Mouse (Mus musculus): ENCODE measurements around the gene Hrasls5. TPM values are rescaled to one million over a fixed set of nuclear protein-coding genes. Genes with fewer than 3 reads are reported as not detected.

Hrasls5 gene
- polyA plus RNA-seq, 1 experiment: not detected

DNA sequence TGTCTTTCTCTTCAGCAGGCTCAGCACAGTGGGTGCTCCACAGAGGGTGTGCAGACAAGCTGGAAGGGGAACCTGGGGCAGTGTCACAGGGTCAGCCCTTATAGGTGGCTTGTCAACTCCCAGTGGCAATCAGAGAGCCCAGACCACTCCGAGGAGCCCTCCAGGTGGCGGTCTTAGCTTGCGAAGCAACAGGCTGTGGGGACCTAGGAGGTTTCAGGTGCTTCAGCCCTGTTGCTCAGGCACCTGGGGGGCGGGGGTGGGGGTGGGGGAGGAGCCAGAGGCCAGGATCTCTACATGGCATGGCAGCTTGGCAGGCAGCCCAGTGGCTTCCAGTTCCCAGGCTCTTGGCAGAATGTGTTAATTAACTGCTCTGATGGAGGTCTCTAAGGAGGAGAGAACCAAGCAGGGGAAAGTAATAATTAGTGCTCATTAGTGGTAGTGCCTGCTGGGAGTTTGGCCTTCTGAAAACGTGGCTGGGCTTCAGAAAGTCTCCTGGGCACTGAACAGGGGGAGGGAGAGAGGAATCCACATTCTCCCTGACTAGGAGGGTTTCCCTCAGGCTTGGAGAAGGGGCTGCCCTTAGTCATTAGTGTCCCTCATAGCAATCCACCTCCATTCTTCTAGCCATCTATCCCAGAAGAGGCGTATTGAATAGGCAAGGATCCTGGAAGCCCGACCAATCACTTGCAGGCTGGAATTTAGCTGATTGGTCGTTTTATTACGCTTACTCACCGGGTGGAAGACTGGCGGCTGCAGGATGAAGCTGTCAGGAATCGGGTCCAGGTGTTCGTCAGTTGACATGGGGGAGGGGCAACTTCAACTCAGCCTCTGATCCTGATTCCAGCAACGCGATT is 6.2 kb upstream of the Hrasls5 start:
- TF ChIP-seq CTCF (IDR thresholded peaks at IDR 0.05; ENCODE audit: borderline replicate concordance, insufficient read depth, low read length) (no peak), POLR2A (IDR thresholded peaks at IDR 0.05; ENCODE audit: low read depth, low read length) (no peak)

DNA sequence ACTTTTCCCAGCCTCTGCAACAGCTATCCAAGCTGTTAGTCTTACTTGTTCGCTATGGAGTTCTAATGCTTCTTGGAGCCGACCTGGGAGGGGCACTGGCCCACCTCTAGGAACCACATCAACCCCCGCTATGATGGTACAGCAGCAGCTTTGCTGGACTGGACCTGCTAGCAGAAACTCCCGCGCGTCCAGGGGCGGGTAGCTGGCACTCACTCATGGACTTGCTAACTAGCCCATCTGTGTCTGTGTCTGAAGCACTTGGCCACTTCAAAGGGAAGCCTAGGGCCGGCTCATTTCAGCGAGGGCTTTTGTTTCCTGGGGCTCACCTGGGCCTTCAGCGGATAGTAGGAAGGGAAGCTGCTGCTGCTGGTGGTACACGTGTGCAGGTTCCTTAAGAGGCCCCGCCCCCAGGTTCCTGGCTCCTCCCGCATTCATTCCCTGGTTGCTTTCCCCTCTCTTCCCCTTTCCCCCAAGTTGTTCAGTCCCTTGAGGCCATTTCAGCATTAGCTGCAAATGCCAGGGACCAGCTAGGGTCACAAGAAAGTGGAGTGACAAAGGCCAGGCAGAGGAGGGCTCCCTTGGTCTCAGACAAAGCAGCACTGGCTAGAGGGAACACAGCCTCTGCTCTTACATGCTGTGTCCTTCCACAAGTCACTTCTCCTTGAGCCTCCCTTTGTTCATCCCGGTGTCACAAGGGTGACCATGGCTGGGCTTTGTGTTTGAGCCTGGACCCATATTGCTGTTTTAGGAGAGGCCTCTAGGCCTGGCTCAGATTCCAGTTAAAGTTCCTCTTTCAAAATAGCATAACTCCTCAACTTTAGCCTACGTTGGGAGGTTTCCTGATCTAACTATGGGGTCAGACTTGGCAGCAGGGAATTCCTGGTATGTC is 5.3 kb upstream of the Hrasls5 start, which contains the start of gene Lgals12:
Gene Lgals12, minus strand, starts transcription at position 393 of the 889 bp plus-strand sequence.
- Histone ChIP-seq H3K4me3 (ENCODE audit: insufficient read depth, low read length) (no peak within 1 kb of the TSS), H3K27ac (ENCODE audit: insufficient read depth, low read length) (no peak within 1 kb of the TSS)

More for the DNA sequence above, 6.2 kb upstream of the Hrasls5 start:
- H3K27ac ChIP-seq (ENCODE audit: insufficient read depth, low read length): no peak overlapping the region
- H3K4me3 ChIP-seq (ENCODE audit: insufficient read depth, low read length): no peak overlapping the region
- peaks cover 5% of the 10 kb centered on the region for H3K4me1 ChIP-seq (ENCODE audit: control insufficient read depth, insufficient read depth, low read length)

DNA sequence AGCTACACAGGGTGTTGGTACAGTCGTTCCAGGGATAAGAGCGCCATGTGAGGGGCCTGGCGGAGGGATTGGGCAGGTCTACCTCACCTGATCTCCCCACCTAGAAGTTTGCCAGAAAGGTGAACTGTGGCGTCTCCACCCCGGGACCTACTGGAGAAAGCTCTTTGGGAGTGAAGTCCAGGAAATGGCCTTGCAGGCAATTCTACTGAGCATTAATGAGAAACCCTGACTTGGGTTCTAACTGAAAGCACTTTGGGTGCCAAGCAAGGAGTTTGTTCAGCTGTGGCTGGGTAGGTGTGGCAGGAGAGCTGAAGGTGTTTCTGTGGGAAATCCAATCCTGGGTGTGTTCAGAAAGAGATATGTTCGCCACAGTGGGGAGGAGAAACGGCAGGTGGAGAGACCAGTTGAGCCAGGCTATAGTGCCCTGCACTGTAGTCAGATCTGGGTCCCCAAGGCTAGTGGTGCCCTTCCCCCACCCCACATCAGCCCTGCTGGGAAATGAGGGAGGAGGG is 4.6 kb upstream of the Hrasls5 start:
- H3K27ac ChIP-seq (ENCODE audit: insufficient read depth, low read length): no peak overlapping the region

More for the DNA sequence above, 5.3 kb upstream of the Hrasls5 start, which contains the start of gene Lgals12:
- peaks cover 5% of the 10 kb centered on the region for H3K4me1 ChIP-seq (ENCODE audit: control insufficient read depth, insufficient read depth, low read length)
- no peak for TF ChIP-seq POLR2A (IDR thresholded peaks at IDR 0.05; ENCODE audit: low read depth, low read length)
- TF ChIP-seq CTCF (IDR thresholded peaks at IDR 0.05; ENCODE audit: borderline replicate concordance, insufficient read depth, low read length): no peak

DNA sequence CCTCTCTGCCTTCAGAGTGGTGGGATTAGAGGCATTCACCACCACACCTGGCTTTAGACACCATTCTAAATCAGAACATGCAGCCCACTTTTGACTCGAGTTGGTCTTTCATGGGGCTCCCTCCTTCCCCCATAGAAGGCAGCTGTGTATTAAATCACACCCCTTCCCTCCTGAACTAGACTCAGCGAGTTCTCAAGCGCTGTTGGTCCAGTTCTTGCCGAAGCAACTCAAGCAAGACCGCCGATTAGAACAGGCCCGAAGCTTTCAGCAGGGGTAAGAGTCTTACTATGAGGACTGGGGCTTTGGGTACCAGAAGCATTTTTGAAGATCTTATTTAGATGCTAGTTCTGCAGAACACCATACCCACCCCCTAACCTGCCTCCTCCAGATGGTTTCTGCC is 810 bp downstream of the Hrasls5 start:
- no peak for TF ChIP-seq CTCF (IDR thresholded peaks at IDR 0.05; ENCODE audit: borderline replicate concordance, insufficient read depth, low read length)
- TF ChIP-seq POLR2A (IDR thresholded peaks at IDR 0.05; ENCODE audit: low read depth, low read length): no peak
- H3K4me1 ChIP-seq (ENCODE audit: control insufficient read depth, insufficient read depth, low read length): no peaks in the 10 kb centered on the region
- no peak overlapping the region for H3K4me3 ChIP-seq (ENCODE audit: insufficient read depth, low read length)
- H3K27ac ChIP-seq (ENCODE audit: insufficient read depth, low read length): no peak overlapping the region

More for the DNA sequence above, 4.6 kb upstream of the Hrasls5 start:
- Histone ChIP-seq H3K4me3 (ENCODE audit: insufficient read depth, low read length) (no peak overlapping the region), H3K4me1 (ENCODE audit: control insufficient read depth, insufficient read depth, low read length) (peaks cover 5% of the 10 kb centered on the region)
- TF ChIP-seq CTCF (IDR thresholded peaks at IDR 0.05; ENCODE audit: borderline replicate concordance, insufficient read depth, low read length) (no peak), POLR2A (IDR thresholded peaks at IDR 0.05; ENCODE audit: low read depth, low read length) (no peak)

DNA sequence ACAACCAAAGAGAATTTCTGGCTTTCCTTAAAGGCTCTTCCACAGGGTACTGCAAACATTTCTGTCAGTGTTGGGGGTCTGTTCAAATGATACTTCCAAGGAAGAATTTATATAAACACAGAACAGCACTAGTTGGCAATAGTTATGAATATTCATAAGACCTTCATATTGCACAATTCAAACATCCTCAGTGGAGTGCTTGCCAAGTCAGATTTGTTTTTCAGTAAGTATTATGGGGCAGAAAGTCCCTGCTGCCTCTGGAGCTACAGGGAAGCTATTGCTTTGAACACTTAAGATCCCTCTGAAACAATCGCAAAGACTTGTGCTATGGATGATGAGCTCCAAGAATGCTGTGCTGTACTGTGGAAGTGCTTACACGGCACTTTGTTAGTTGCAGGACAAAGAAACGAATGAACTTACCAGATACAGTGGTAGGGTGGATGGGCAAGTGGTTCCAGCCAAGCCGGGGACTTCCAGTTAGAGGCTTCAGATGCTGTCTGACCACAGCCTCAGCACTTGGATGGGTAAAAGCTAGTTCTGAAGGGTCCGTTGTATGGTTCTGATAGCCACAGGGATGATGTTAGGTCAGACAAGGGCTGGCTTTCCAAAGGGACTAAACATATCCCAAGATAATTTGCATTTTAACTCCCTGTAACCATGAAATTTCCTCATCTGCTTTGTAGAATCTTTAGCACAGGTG is 4.0 kb downstream of the Hrasls5 start:
- Histone ChIP-seq H3K27ac (ENCODE audit: insufficient read depth, low read length) (no peak overlapping the region), H3K4me1 (ENCODE audit: control insufficient read depth, insufficient read depth, low read length) (no peaks in the 10 kb centered on the region), H3K4me3 (ENCODE audit: insufficient read depth, low read length) (no peak overlapping the region)
- TF ChIP-seq POLR2A (IDR thresholded peaks at IDR 0.05; ENCODE audit: low read depth, low read length) (no peak), CTCF (IDR thresholded peaks at IDR 0.05; ENCODE audit: borderline replicate concordance, insufficient read depth, low read length) (no peak)

DNA sequence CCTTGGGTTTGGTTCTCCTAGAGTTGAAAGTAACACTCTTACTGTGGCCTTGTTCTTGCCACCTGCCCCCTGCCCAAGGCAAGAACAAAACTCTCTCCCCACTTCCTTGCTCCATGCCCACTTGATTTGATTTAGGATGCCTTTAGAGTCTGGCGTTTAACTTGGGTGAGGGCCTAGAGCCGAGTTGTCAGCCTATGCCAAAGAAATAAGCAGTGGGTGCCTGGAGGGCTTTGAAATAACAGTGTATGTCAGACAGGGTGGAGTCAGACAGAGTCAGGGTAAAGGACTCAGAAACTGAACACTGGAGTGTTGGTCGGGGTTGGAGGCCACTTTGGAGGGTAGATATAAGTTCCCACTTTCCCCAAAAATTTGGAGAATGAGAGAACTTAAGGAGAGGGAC is 4.7 kb downstream of the Hrasls5 start:
- no peaks in the 10 kb centered on the region for H3K4me1 ChIP-seq (ENCODE audit: control insufficient read depth, insufficient read depth, low read length)
- no peak for TF ChIP-seq CTCF (IDR thresholded peaks at IDR 0.05; ENCODE audit: borderline replicate concordance, insufficient read depth, low read length)
- TF ChIP-seq POLR2A (IDR thresholded peaks at IDR 0.05; ENCODE audit: low read depth, low read length): no peak
- no peak overlapping the region for H3K27ac ChIP-seq (ENCODE audit: insufficient read depth, low read length)
- no peak overlapping the region for H3K4me3 ChIP-seq (ENCODE audit: insufficient read depth, low read length)

DNA sequence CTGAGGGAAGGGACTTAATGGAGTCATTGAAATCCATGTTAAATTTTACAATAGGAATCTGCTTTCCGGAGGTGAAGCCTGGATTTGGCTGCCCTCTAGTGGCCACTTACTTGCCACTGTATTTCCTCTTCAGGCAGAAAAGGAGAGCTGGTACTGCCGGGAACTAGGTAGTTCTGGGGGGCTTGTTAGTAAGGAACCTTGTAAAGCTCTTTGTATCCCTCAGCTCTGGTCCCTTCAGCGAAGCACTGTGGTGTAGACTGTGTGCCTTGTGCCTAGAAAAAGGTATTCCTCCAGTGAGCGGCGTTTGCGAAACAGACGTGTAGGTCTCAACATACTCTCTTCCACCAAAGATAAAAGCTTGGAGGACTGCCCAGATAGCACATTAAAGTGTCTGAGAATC is 5.4 kb downstream of the Hrasls5 start:
- TF ChIP-seq POLR2A (IDR thresholded peaks at IDR 0.05; ENCODE audit: low read depth, low read length) (no peak), CTCF (IDR thresholded peaks at IDR 0.05; ENCODE audit: borderline replicate concordance, insufficient read depth, low read length) (peak; percentile 34; the same call in 1 of the 2 replicates)
- Histone ChIP-seq H3K4me1 (ENCODE audit: control insufficient read depth, insufficient read depth, low read length) (no peaks in the 10 kb centered on the region), H3K27ac (ENCODE audit: insufficient read depth, low read length) (no peak overlapping the region), H3K4me3 (ENCODE audit: insufficient read depth, low read length) (no peak overlapping the region)

DNA sequence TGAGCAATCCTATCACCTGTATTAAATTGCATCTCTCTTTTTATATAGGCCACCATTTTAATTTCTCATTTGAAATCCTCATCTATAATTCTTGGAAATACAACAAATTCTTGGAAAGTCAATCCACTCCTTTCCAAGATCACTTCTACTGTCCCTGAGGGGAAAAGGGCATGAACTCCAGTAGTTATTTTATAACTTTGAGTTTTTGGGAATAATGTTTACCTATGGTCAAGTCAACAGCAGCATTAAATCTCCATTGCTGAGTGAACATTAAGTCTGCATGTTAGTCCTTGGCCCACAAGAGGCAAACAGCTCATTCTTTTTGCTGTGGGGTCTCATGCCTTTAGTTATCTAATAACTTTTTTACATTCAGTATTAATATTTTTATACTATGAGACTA is 20.7 kb downstream of the Hrasls5 start:
- TF ChIP-seq POLR2A (IDR thresholded peaks at IDR 0.05; ENCODE audit: low read depth, low read length) (no peak), CTCF (IDR thresholded peaks at IDR 0.05; ENCODE audit: borderline replicate concordance, insufficient read depth, low read length) (no peak)
- Histone ChIP-seq H3K4me1 (ENCODE audit: control insufficient read depth, insufficient read depth, low read length) (no peaks in the 10 kb centered on the region), H3K27ac (ENCODE audit: insufficient read depth, low read length) (no peak overlapping the region), H3K4me3 (ENCODE audit: insufficient read depth, low read length) (no peak overlapping the region)

DNA sequence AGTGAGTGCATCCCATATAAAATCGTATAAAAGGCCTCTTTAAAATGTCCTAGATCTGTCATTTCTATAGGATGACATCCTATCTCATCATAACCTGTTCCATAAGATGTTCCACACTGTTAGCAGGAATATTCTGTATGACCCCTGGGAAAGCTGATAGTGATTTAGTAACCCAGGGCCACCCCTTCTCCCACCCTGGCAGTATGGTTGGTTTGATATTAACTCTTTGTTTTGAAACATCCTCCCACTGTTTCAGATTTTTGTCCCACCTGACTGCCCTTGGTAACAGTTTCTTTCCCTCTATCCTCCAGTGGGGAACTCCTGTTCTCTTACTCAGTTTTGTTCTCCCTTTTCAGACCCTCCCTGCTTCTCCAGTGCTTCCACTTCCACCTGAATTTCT is 21.4 kb downstream of the Hrasls5 start:
- Histone ChIP-seq H3K27ac (ENCODE audit: insufficient read depth, low read length) (no peak overlapping the region), H3K4me3 (ENCODE audit: insufficient read depth, low read length) (no peak overlapping the region), H3K4me1 (ENCODE audit: control insufficient read depth, insufficient read depth, low read length) (no peaks in the 10 kb centered on the region)
- no peak for TF ChIP-seq POLR2A (IDR thresholded peaks at IDR 0.05; ENCODE audit: low read depth, low read length)
- no peak for TF ChIP-seq CTCF (IDR thresholded peaks at IDR 0.05; ENCODE audit: borderline replicate concordance, insufficient read depth, low read length)
